Mouse (Mus musculus) neutrophil, adult 83 days (primary cell): ENCODE results near the gene Pth2. TPM values are rescaled to one million over a fixed set of nuclear protein-coding genes. Genes with fewer than 3 reads are reported as not detected.

ENCODE experiments used
- total RNA-seq, 2 experiments: library from RNA; stranded (reverse); gene quantifications; one replicate each; pipeline ENCODE4 v1.2.4; 2023

Pth2 gene
- total RNA-seq, result not detected

DNA sequence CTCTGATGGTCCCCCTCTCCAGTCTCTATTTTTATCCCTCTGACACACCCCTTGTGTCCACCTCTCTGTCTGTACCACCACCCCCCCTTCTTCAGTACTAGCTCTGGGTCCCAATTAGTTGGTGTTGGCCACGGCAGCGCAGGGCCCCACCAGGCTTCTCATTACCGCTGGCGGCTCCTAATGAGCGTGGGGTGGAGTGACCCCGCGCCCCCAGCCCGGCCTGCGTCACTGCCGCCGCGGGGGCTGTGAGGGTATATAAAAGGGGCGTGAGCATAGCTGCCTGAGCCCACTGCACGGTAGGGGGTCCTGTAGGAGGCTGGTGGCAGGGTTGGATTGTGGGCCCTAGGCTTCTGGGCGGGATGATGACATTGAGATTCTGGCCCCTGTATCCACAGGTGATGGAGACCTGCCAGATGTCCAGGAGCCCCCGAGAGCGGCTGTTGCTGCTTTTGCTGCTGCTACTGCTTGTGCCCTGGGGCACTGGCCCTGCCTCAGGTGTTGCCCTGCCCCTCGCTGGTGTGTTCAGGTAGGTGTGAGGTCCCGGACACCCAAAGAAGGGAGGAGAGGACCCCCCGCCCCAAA, at the start of gene Pth2:
Pth2 (plus strand) TSS at position 100 of the 582 bp plus-strand sequence.

DNA sequence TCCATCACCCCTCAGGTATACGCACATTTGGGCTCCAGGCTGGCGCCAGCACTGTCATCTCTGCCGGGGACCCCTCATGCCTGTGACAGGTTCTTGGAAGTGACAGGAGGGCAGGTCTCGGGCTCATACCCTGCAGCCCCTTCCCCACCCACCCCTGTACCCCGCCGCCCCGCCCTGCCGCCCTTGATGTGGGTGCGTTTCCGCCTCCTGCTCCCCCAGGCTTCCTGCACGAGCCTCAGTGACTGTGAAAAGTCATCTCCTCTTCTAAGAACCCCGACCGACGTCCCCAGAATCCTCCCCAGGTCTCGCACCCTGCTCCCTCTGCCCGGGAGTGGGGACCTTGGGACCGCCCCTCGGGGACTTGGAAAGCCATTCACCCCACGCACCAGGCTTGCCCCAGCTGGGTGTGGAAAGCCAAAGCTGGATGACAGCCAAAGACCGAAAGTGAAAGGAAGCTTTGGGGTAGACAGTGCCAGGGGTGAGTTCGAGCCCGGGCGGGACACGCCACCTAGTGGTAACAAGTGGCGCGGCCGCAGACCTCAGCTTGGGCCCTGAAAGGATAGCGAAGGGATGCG, 44.7 kb upstream of the Pth2 start, which contains the start of the genes Gm45713 and Flt3l:
Gm45713 (minus strand) TSS at position 239 of the 575 bp plus-strand sequence.
Flt3l (minus strand) TSS at position 440 of the 575 bp plus-strand sequence.

DNA sequence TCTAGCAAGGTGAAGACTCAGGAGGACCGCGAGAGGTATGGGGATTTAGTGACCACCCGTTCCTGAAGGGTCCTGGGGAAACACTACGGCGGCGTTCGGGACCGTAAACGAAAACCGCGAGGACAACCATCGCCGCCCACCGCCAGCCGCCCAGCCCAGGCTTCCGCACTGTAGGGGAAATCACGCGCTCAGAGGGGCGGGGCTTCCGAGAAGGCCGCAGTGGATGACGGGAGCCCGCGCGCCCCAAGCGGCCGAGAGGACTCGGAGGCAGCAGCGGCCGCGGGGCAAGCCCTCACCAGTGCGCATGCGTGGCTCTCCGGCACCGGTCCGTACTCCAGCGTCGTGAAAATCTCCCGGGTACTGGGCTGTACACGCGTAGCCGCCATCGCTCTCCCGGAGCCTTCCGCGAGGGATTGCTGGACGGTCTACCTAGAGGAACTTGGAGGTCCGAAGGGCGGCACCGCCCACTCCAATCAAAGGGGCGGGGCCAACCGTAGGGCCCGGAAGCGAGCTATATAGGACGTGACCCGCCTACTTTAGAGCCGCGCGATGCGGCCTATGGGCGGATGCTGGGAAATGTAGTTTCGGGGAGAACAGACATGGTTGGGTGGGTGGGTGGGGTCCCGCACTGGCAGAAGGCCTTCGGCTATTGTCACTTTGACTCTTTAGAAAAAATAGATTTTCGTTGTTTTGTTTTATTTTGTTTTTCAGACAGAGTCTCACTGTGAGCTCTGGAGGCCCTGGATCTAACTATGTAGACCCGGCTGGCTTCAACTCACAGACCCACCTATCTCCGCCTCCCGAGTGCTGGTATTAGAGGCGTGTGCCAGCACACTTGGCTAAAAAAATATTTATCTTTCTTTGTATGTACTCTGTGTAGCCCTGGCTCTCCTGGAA, 26.5 kb upstream of the Pth2 start, which contains the start of the genes Pih1d1 and Aldh16a1:
Pih1d1 (plus strand) TSS at position 208 of the 897 bp plus-strand sequence.
Aldh16a1 (minus strand) TSS at position 489 of the 897 bp plus-strand sequence.

DNA sequence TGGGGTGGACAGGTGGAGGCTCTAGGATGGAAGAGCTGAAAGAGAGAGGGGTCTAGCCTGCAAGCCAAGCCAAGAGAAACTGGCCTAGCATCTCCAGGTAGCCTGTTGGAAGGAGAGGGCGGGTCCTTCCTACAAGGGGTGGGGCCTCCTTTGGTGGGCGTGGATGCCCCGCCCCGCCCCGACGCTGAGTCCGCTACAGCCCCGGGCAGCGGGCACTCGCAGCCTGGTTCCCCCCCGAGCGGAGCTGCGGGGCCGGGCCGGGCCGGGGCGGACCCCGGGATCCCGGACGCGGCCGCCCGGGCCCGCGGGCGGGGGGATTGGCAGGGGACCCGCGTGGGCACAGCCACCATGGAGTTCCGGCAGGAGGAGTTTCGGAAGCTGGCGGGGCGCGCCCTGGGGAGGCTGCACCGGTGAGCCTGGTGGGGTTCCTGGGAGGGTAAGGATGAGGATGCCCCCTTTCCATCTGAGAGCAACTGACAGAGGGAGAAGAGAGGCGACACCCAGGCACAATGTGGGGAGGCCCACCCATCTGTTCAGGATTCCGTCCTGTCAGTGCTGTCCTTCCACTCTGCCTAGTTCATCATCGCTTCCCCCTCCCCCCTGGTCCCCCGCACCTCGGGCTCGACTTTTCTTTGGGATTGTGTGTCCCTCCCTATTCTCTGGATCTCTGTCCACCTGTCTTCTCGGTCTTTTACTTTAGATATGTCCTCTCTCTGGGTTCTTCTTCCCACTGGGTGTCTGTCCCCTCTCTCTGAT, 16.9 kb upstream of the Pth2 start, which contains the start of gene Slc17a7:
Slc17a7 (plus strand) TSS at position 215 of the 756 bp plus-strand sequence.

DNA sequence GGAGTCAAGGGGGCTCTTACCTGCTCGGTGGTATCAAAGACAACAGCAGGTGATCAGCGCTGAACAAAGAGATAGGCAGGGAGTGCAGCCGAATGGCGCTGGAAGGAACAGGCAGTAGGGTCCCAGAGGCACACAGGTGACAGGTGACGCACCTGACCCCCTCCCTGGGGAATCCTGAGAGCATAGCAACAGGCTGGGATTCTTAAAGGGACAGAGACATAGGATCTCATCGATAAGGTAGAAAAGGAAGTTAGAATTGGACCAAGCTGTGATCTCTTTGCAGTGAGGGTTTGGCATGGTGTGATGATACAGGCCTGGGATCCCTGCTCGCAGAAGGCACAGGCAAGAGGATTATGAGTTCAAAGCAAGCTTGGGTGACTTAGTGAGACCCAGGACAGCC, 1.3 kb upstream of the Pth2 start, which contains the start of gene Gfy:
Gfy (minus strand) TSS at position 101 of the 400 bp plus-strand sequence.

DNA sequence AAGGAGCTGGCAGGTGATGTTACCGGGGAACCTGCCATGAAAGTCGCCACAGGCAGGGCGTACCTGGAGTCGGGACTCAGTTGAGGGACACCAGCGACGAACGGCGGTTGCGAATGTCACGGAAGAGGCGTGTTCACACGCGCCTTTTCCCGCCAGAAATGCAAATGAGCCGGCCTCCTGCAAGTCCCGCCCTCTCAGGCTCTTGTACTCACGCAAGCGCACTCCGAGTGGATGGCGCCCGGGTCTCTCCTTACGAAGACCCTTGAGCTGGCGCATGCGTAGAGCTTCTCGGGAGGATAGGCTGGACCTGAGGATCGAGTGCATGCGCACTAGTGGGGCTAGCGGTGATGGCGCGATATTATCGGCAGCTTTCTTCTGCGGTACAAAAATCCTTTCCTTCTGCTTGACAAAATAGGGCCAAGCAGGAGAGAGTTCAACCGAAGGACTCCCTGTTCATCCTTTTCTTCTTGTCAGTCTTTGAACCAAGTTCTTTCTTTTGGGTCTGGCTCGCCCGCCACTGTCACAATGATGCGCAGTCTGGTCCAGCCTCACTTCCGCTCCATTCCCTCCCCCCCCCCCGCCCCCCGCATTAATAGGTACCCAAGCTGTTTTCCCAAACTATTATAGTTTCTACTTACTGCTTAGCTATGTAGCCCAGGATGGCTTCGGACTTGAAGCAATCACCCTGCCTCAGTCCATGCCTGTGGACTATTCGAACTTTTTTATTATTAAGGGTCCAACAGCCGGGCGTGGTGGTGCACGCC, 23.8 kb downstream of the Pth2 start, which contains the start of gene Ccdc155:
Ccdc155 (minus strand) TSS at position 513 of the 764 bp plus-strand sequence.

DNA sequence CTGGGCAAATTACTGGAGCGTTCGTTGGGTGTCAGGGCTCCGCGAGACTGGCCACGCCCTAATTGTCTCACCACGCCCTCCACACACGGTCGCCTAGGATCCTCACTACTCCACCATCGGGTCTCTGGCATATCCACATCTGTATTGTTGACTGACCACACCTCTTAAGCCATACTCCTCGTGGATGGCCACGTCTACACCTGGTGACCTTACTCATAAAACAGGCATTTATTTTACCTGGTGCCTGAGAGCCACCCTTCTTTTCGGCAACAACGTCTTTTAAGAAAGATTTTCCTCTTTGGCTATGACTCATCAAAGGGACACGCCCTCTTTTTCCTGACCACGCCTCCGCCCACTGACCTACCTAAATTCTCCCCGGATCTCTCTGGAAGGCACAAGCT, 31.1 kb downstream of the Pth2 start, which contains the start of gene Dkkl1:
Dkkl1 (minus strand) TSS at position 297 of the 401 bp plus-strand sequence.

DNA sequence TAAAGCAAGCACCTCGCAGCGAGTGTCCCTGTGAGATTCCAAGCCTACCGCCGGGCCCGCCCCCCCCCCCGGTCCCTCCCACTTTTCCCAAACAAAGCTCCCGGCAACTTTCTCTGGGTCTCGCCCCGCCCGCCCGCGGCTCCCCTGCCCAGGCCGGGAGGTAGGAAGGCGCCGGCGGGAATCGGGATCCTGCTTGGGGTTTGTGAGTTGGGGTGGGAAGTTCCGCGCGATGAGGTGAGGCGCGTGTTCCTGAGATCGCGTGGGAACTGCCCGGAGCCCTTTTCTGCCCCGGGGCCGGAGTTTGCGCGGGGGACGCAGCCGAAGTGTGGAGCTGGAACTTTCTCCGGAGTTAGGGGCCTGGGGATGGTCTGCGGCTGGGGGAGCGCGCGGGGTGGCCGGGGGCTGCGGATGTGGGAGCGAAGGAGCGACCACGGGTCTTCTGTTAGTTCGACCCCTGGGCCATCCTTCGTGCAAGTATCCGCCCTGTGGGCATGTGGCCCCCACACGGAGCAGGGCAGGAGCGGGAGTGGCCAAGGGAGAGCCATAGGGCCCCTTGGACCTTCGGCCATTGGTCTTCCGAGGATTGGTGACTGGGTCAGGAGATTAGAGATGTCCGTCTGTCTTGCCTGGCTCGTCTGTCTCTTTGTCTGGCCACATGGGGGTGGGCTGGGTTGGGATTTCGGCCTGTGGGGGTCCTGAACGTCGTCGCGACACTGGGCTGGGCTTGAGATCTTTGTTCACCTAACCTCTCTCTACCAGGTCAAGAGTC, 35.1 kb downstream of the Pth2 start, which contains the start of gene Tead2:
Tead2 (plus strand) TSS at position 81 of the 769 bp plus-strand sequence.

Other genes starting within 250 kb of the Pth2 start
- gene Tsks, start 237.8 kb upstream of the Pth2 start, total RNA-seq, result not detected
- under 1 TPM; 0.53 to 0.85 TPM for gene Cpt1c, start 206.1 kb upstream of the Pth2 start, total RNA-seq
- gene Prmt1, start 194.4 kb upstream of the Pth2 start, total RNA-seq, result 10 to 100 TPM; 74.9 to 80.6 TPM
- gene Irf3, start 183.3 kb upstream of the Pth2 start, total RNA-seq, result 10 to 100 TPM; 63.0 to 71.9 TPM
- 10 to 100 TPM in 1 of 2 experiments, 1 to 10 TPM in 1; 8.8 to 18.8 TPM for gene Bcl2l12, start 182.3 kb upstream of the Pth2 start, total RNA-seq
- gene Scaf1, start 164.6 kb upstream of the Pth2 start, total RNA-seq, result 10 to 100 TPM; 61.1 to 62.1 TPM
- gene Rras, start 163.0 kb upstream of the Pth2 start, total RNA-seq, result 10 to 100 TPM; 14.9 to 17.0 TPM
- gene Prr12, start 128.1 kb upstream of the Pth2 start, total RNA-seq, result 10 to 100 TPM; 22.3 to 25.8 TPM
- 10 to 100 TPM; 29.1 to 38.1 TPM for gene Nosip, start 118.6 kb upstream of the Pth2 start, total RNA-seq
- 10 to 100 TPM; 17.4 to 19.6 TPM for gene Prrg2, start 118.3 kb upstream of the Pth2 start, total RNA-seq
- gene Rcn3, start 88.8 kb upstream of the Pth2 start, total RNA-seq, result 1 to 10 TPM; 3.0 to 3.1 TPM
- 10 to 100 TPM; 19.0 to 24.9 TPM for gene Fcgrt, start 77.1 kb upstream of the Pth2 start, total RNA-seq
- 1,000 to 10,000 TPM; 1,010 to 1,023 TPM for gene Rps11, start 56.6 kb upstream of the Pth2 start, total RNA-seq
- 1,000 to 10,000 TPM; 1,046 to 1,214 TPM for gene Rpl13a, start 52.2 kb upstream of the Pth2 start, total RNA-seq
- gene Gm45713, start 44.8 kb upstream of the Pth2 start, total RNA-seq, result not detected
- 10 to 100 TPM; 22.2 to 29.2 TPM for gene Flt3l, start 44.6 kb upstream of the Pth2 start, total RNA-seq
- 10 to 100 TPM; 46.2 to 47.4 TPM for gene Pih1d1, start 26.7 kb upstream of the Pth2 start, total RNA-seq
- gene Aldh16a1, start 26.4 kb upstream of the Pth2 start, total RNA-seq, result 10 to 100 TPM; 82.4 to 96.0 TPM
- gene Slc17a7, start 17.0 kb upstream of the Pth2 start, total RNA-seq, result not detected
- not detected for gene Gfy, start 1.4 kb upstream of the Pth2 start, total RNA-seq
- not detected for gene Ccdc155, start 23.9 kb downstream of the Pth2 start, total RNA-seq
- gene Dkkl1, start 31.2 kb downstream of the Pth2 start, total RNA-seq, result 1 to 10 TPM; 1.0 to 1.3 TPM
- gene Tead2, start 34.8 kb downstream of the Pth2 start, total RNA-seq, result not detected
- 100 to 1,000 TPM; 297 to 345 TPM for gene Cd37, start 58.1 kb downstream of the Pth2 start, total RNA-seq
- gene Slc6a16, start 60.1 kb downstream of the Pth2 start, total RNA-seq, result under 1 TPM; 0.57 to 0.59 TPM
- gene Slc6a21, start 96.5 kb downstream of the Pth2 start, total RNA-seq, result under 1 TPM in 1 of 2 experiments, not detected in 1; 0.24 TPM
- 1 to 10 TPM; 2.3 to 4.8 TPM for gene Trpm4, start 152.8 kb downstream of the Pth2 start, total RNA-seq
- under 1 TPM in 1 of 2 experiments, not detected in 1; 0.68 TPM for gene Hrc, start 154.3 kb downstream of the Pth2 start, total RNA-seq
- gene Ppfia3, start 186.0 kb downstream of the Pth2 start, total RNA-seq, result under 1 TPM in 1 of 2 experiments, not detected in 1; 0.31 TPM
- gene Lin7b, start 189.6 kb downstream of the Pth2 start, total RNA-seq, result under 1 TPM in 1 of 2 experiments, not detected in 1; 0.66 TPM
- gene Snrnp70, start 214.7 kb downstream of the Pth2 start, total RNA-seq, result 100 to 1,000 TPM; 256 to 279 TPM
- not detected for gene Kcna7, start 224.7 kb downstream of the Pth2 start, total RNA-seq
- not detected for gene Ntf5, start 232.7 kb downstream of the Pth2 start, total RNA-seq
- gene Lhb, start 239.8 kb downstream of the Pth2 start, total RNA-seq, result not detected